Mouse (Mus musculus) natural killer cell, adult 2 months (primary cell): ENCODE measurements around the gene Acer1.
"Not testable (repeated sequence)": the region's sequence is repeated elsewhere in the genome, so short reads cannot be mapped to it uniquely, and the experiment has no call there.

ENCODE experiments used
- DNase-seq, 2 experiments: peaks; one replicate each; pipeline ENCODE4 v3.0.0; 2022; ENCODE audit warnings: low spot score in 2 of 2

Gene Acer1

GRCm38 (mm10) chr17:56952639-56953038 is 29.3 kb downstream of the Acer1 start:
- DNase-seq = no peak

GRCm38 (mm10) chr17:56950915-56951314 is 31.0 kb downstream of the Acer1 start:
- DNase-seq = peak; percentile 68 to 72

DNA sequence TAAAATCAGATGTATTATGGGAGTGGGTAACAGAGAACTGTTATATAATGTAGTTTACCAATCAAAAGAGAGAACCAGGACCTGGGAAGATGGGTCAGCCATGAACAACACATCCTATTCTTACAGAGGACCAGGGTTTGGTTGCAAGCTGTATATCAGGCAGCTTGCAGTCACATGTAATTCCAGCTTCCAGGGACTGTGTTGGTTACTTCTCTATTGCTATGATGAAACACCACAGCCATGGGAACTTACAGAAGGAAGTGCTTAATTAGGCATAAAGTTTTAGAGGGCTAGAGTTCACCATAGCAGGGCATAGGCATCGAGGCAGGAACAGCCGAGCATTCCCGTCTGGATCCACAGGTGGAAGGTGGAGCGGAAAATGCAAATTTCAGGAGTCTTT is 43.2 kb downstream of the Acer1 start:
- DNase-seq = no peak

- no peak for DNase-seq
Observed at GRCm38 (mm10) chr17:56936731-56937130, 45.2 kb downstream of the Acer1 start.

DNA sequence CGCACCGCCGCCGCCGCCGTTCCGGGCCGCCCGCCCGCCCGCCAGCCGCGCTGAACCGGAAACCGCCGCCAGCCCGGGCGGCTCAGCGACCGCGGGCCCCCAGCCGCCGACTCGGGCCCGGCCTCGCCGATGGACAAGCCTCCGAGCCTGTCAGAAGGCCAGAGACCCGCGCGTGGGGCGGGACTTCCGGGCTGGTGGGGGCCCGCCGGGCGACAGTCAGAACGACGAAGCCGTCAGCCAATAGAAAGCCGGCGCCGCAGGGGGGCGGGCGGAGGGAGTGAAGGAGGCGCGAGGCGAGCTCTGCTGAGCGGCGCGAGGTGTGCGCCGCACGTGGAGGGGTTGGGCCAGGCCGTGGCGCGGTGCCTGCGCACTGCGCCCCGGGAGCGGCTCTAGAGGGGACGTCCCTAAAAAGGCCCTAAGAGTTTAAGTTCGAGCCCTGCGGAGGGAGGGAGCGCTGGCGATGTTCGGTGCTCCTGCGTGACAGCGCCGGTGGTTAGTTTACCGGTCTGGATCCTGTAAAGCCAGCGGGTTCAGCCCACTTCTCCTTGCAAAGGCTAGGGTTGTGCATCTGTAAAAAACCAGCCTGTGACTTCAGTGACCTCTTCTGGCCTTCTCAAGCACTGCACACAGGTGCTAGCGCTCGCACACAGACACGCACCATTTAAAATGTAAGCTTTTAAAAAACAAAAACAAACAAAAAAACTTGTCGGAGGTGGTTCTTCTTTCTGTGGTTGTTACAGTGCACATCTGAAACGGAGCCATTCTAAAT is 46.4 kb downstream of the Acer1 start, which contains the start of gene Mllt1:
Gene Mllt1 (minus strand): TSS at position 53 of the 769 bp plus-strand sequence.
- DNase-seq = peak; percentile 97 to 98

DNA sequence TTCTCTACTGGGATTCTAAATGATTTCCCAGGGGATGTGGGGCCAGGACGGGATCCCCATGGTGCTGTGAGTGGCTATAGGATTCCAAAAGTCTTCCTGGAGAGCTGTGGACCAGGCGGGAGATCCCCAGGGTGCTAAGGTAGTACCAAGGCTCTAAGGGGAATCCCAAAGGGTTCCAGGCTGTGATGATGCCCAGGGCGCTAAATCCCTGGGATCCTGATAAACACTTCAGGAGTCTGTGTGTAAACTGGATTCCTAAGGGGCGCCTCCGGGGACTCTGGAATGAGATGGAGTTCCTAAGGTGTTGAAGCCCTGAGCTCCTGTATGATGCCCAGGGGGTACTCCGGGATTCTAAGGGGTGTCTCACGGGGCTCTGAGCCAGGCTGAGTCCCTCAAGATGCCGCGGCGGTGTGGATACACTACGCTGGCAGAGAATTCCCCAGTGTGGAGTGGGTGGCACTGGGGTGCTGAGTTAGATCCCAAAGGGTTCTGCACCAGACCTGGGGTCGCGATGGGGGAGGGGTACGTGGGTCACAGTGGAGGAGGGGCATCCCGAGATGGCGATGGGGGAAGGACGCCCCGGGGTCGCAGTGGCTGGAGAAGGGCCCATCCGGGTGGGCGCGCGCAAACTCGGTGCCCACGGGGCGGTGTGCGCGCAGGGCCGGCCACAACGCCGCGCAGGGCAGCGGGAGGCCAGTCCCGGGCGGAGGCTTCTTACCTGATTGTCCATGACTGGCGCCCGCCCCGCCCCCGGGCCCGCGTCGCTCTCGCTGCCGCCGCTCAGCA is 47.2 kb downstream of the Acer1 start:
- peak; percentile 11 to 16 for DNase-seq

DNA sequence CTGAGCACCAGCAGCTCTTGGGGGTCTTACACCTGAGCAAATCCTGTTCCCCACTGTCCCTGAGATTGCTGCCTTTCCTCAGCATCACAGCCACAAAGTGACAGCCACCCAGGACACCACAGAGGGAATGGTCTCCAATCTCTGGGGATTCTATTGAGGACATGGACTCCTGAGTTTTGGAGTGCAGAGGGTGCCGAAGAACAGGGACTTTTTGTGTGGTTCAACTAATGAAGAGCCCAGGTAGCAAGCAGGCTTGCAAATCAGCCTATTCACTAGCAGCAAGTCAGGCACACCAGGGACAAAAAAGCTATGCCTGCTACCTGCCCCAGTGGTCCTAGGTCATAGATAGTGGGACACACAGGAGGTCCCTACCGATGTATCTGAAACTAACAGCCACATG is 48.5 kb downstream of the Acer1 start:
- no peak for DNase-seq

DNA sequence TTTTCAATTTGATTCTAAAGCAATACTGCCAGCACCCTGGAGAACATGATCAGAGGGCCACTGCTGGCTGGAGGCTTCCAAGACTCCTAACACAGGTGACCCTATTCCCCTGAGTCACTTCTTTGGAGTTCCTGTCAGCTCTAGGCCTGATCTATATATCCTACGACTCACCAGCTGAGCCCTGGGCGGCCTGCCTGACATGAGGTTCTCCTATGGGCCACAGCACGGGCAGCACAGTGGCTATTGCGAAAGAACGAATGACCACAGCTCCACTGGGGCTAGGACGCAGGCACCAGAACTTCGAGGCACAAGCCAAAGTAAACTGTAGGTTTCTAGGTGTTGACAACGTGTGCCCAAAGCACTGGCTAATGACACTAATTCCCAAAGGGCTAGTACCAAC is 51.9 kb downstream of the Acer1 start:
- no peak for DNase-seq

DNA sequence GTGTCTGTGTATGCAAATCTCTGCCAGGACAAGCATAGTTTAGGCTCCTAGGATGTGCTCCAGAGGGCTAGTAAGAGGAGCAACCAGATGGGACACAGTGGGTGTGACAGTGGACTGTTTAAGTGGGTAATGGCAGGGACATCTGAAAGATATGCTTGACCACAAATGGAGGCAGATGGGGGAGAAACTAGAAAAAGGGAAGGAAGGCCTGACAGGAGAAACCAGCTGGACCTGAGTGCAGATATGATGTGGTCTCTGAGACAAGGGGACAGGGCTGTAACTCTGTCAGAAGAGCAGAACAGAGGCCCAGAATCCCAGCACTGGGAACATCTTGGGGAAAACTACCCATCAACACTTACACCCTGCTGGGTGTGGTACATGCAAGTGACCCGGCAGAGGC is 52.4 kb downstream of the Acer1 start:
- no peak for DNase-seq

- no peak for DNase-seq
Observed at GRCm38 (mm10) chr17:56929101-56929500, 52.8 kb downstream of the Acer1 start.

DNA sequence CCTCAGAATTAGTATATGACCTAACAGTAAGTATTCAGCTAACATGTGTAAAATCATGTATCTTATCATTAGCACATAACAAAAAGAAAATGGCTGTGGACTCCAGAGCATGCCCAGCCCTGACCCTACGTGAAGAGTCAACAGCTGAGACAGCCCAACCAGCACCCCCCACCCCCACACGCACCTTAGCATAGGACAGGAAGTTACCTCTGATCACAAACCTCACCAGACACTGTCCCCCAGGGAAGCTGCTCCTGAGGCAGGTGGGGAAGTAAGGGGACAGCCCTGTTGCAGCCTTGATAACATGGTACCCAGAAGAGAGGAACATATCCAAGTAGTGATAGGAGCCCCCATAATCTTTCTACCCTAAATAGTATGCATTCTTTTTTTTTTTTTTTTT is 55.9 kb downstream of the Acer1 start:
- DNase-seq = no peak

GRCm38 (mm10) chr17:56919725-56920124 is 62.2 kb downstream of the Acer1 start:
- DNase-seq = no peak

DNA sequence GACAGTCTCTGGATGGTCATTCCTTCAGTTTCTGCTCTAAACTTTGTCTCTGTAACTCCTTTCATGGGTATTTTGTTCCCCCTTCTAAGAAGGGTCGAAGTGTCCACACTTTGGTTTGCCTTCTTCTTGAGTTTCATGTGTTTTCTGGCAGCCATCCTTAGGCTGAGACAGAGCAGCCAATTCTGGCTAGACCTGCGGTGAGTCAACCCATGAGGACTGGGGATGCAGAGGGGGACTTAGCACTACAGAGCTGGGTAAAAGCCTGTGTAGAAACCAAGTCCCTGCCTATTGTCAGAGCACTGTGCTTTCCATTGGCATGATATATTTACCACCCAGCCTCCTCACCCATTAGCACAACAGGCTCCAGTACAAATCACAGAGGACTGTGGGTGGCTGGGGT is 64.8 kb downstream of the Acer1 start:
- DNase-seq = no peak

DNA sequence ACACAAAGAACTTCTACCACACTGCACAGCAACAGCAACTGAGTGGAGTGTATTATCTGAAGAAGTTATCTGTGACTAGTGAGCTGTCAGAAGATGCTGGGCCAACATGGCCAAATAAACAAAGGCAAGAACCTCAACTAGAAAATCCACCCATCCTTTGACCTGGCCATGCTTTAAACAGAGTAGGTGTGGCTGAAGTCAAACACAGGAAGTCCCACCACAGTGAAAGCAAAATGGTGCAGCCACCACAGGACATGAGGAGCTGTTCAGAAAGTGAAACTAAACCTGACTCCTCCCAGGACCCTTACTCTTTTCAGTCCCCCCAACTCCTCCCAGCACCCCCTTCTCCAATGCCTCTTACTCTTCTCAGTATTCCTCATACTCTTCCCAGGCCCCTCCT is 68.5 kb downstream of the Acer1 start:
- peak in 1 of 2 experiments; percentile 45 for DNase-seq

DNA sequence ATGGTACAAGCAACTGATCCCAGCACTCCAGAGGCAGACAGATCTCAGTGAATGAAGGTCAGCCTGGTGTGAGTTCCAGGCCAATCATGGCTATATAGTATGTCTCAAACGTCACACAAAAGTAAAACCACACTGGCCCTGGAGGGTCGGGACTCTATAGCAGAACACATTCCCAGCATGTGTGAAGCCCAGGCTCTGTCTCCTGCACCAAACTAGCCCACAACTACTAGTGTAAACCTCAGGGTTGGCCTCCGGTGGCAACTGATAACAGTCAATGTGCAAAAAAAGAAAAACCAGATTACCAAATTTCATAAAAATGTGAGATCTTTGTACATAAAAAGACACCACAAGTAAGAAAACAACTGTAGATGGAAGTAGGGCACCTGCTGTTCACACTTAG is 68.9 kb downstream of the Acer1 start:
- DNase-seq = peak in 1 of 2 experiments; percentile 18

DNA sequence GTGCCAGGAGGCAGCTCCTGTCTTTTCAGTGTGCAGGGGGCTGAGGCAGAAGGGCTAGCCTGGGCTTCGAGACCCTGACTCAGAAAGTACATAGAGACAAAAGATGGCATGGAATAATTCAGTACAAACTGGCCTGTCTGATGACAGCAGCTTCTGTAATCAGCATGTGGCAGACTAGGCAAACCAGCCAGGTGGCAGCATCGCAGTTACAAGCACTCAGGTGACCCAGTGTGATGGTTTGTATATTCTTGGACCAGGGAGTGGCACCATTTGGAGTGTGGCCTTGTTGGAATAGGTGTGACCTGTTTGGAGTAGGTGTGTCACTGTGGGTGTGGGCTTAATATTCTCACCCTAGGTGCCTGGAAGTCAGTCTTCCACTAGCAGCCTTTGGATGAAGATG is 72.2 kb downstream of the Acer1 start:
- not testable (repeated sequence) for DNase-seq

GRCm38 (mm10) chr17:56907887-56908286 is 74.0 kb downstream of the Acer1 start:
- DNase-seq = no peak

DNA sequence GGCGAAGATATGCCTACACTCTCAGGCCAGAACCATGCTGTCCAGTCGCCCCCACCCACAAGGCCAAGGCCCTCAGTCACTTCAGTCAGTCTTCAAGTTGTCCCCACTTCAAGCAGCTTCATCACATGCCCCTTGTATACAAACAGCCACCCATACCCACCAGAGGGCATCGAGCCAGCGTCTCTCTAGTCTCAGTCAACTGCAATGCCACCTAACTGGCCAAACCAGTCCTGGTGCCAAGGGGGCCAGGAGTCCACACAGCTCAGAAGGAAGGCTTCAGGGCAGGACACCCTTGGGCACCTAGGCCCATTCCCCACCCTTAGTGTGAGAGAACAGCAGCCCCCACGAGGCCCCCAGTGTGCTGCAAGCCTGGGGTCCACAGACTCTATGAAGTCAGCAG is 74.8 kb downstream of the Acer1 start:
- DNase-seq = no peak

DNA sequence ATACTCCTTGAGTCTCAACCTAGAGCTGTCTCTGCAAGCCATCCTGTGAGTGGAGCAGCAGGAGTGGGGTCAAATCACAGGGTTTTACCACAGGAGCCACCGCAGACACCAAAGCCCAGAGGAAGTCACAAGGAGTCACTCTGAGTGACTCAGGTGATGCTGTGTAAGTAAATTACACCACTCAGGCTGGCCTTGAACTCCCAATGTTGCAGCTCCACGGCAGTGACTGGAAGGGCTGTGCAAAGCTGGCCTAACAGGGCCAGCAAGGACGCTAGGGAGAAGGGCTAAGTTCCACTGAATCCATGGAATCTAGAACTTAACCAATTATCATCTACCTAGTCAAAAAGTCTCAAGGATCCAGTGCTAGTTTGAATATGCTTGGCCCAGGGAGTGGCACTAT is 75.8 kb downstream of the Acer1 start:
- peak in 1 of 2 experiments; percentile 31 for DNase-seq
